Mouse (Mus musculus): ENCODE results near the gene Olfr1042. TPM values are rescaled to one million over a fixed set of nuclear protein-coding genes. Genes with fewer than 3 reads are reported as not detected.

Gene Olfr1042
- polyA plus RNA-seq, 1 experiment from 2014 or later = not detected

DNA sequence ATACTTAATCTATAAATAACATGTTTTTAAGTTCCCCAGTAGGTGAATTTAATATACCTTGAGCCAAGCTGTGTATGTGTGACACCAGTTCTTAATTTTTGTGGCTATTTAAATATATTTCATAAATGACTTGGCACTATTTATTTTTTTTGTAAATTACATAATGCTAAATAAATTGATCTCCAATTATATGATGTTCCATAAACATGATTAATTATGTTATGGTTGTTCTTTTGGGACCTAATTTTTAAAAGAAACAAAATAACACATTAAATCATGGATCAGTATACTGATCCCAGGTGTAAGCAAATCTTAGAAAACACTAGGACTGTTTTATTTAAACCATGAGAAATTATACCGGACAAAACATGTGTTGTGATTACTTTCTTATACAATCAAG is 25.8 kb downstream of the Olfr1042 start, which contains the start of gene Olfr1039:
Gene Olfr1039, minus strand, starts transcription at position 101 of the 400 bp plus-strand sequence.
- DNase-seq = no peak
- Histone ChIP-seq H3K36me3 (ENCODE audit: control insufficient read depth, insufficient read depth, low read length) (no peaks in the 10 kb centered on the region), H3K4me1 (ENCODE audit: control insufficient read depth, insufficient read depth, low read length) (no peaks in the 10 kb centered on the region), H3K9ac (replicated peaks; ENCODE audit: low read length) (no peak within 1 kb of the TSS), H3K27me3 (ENCODE audit: control insufficient read depth, insufficient read depth, low read length) (no peaks in the 10 kb centered on the region), H3K27ac (replicated peaks; ENCODE audit: low read depth, low read length) (no peak within 1 kb of the TSS), H3K9me3 (ENCODE audit: control insufficient read depth, low read length) (no peaks in the 10 kb centered on the region), H3K4me3 (replicated peaks; ENCODE audit: low read depth, low read length) (no peak within 1 kb of the TSS), H3K4me2 (ENCODE audit: low read length) (no peak within 1 kb of the TSS)
- ATAC-seq (ENCODE audit: low FRiP score, low TSS enrichment) = no peak
- 94% methylated on average over 1 of the region's 1 CpGs for WGBS

Other genes with a start within 250 kb of the Olfr1042 start
- gene Olfr1025-ps1, start 246.6 kb downstream of the Olfr1042 start, polyA plus RNA-seq (2014; fragmentation: Nextera tagmentation; extraction: Ambion mirVana) = not detected in 2 replicates
- not detected in 2 replicates for gene Olfr1026, start 240.3 kb downstream of the Olfr1042 start, polyA plus RNA-seq (2014; fragmentation: Nextera tagmentation; extraction: Ambion mirVana)
- not detected in 2 replicates for gene Olfr1028, start 211.4 kb downstream of the Olfr1042 start, polyA plus RNA-seq (2014; fragmentation: Nextera tagmentation; extraction: Ambion mirVana)
- not detected in 2 replicates for gene Olfr1029, start 187.9 kb downstream of the Olfr1042 start, polyA plus RNA-seq (2014; fragmentation: Nextera tagmentation; extraction: Ambion mirVana)
- gene Olfr1030, start 182.6 kb downstream of the Olfr1042 start, polyA plus RNA-seq (2014; fragmentation: Nextera tagmentation; extraction: Ambion mirVana) = not detected in 2 replicates
- gene Olfr1031, start 171.5 kb downstream of the Olfr1042 start, polyA plus RNA-seq (2014; fragmentation: Nextera tagmentation; extraction: Ambion mirVana) = not detected in 2 replicates
- gene Olfr1032, start 156.3 kb downstream of the Olfr1042 start, polyA plus RNA-seq (2014; fragmentation: Nextera tagmentation; extraction: Ambion mirVana) = not detected in 2 replicates
- gene Olfr1033, start 141.2 kb downstream of the Olfr1042 start, polyA plus RNA-seq (2014; fragmentation: Nextera tagmentation; extraction: Ambion mirVana) = 0.63 TPM in 1 of 2 replicates, not detected in the other
- not detected in 2 replicates for gene Olfr1034, start 116.0 kb downstream of the Olfr1042 start, polyA plus RNA-seq (2014; fragmentation: Nextera tagmentation; extraction: Ambion mirVana)
- gene Olfr1036, start 87.8 kb downstream of the Olfr1042 start, polyA plus RNA-seq (2014; fragmentation: Nextera tagmentation; extraction: Ambion mirVana) = not detected in 2 replicates
- gene Olfr1037, start 74.5 kb downstream of the Olfr1042 start, polyA plus RNA-seq (2014; fragmentation: Nextera tagmentation; extraction: Ambion mirVana) = not detected in 2 replicates
- not detected in 2 replicates for gene Olfr1039, start 25.9 kb downstream of the Olfr1042 start, polyA plus RNA-seq (2014; fragmentation: Nextera tagmentation; extraction: Ambion mirVana)
- gene Olfr1040, start 15.1 kb downstream of the Olfr1042 start, polyA plus RNA-seq (2014; fragmentation: Nextera tagmentation; extraction: Ambion mirVana) = not detected in 2 replicates
- not detected in 2 replicates for gene Olfr1043, start 5.7 kb upstream of the Olfr1042 start, polyA plus RNA-seq (2014; fragmentation: Nextera tagmentation; extraction: Ambion mirVana)
- gene Olfr1044, start 16.0 kb upstream of the Olfr1042 start, polyA plus RNA-seq (2014; fragmentation: Nextera tagmentation; extraction: Ambion mirVana) = not detected in 2 replicates
- gene Olfr52, start 23.8 kb upstream of the Olfr1042 start, polyA plus RNA-seq (2014; fragmentation: Nextera tagmentation; extraction: Ambion mirVana) = not detected in 2 replicates
- not detected in 2 replicates for gene Olfr1045, start 41.2 kb upstream of the Olfr1042 start, polyA plus RNA-seq (2014; fragmentation: Nextera tagmentation; extraction: Ambion mirVana)
- gene Olfr1046, start 57.5 kb upstream of the Olfr1042 start, polyA plus RNA-seq (2014; fragmentation: Nextera tagmentation; extraction: Ambion mirVana) = not detected in 2 replicates
- gene Olfr1047, start 69.6 kb upstream of the Olfr1042 start, polyA plus RNA-seq (2014; fragmentation: Nextera tagmentation; extraction: Ambion mirVana) = not detected in 2 replicates
- gene Olfr1048, start 78.5 kb upstream of the Olfr1042 start, polyA plus RNA-seq (2014; fragmentation: Nextera tagmentation; extraction: Ambion mirVana) = not detected in 2 replicates
- not detected in 2 replicates for gene Olfr1049, start 96.5 kb upstream of the Olfr1042 start, polyA plus RNA-seq (2014; fragmentation: Nextera tagmentation; extraction: Ambion mirVana)
- not detected in 2 replicates for gene Olfr1051, start 117.2 kb upstream of the Olfr1042 start, polyA plus RNA-seq (2014; fragmentation: Nextera tagmentation; extraction: Ambion mirVana)
- not detected in 2 replicates for gene Olfr1052, start 130.6 kb upstream of the Olfr1042 start, polyA plus RNA-seq (2014; fragmentation: Nextera tagmentation; extraction: Ambion mirVana)
- not detected in 2 replicates for gene Olfr1053, start 153.4 kb upstream of the Olfr1042 start, polyA plus RNA-seq (2014; fragmentation: Nextera tagmentation; extraction: Ambion mirVana)
- not detected in 2 replicates for gene Olfr1054, start 173.6 kb upstream of the Olfr1042 start, polyA plus RNA-seq (2014; fragmentation: Nextera tagmentation; extraction: Ambion mirVana)
- not detected in 2 replicates for gene Olfr1055, start 188.4 kb upstream of the Olfr1042 start, polyA plus RNA-seq (2014; fragmentation: Nextera tagmentation; extraction: Ambion mirVana)
- gene Olfr1056, start 200.6 kb upstream of the Olfr1042 start, polyA plus RNA-seq (2014; fragmentation: Nextera tagmentation; extraction: Ambion mirVana) = not detected in 2 replicates
- not detected in 2 replicates for gene Olfr1057, start 216.6 kb upstream of the Olfr1042 start, polyA plus RNA-seq (2014; fragmentation: Nextera tagmentation; extraction: Ambion mirVana)
- not detected in 2 replicates for gene Olfr1058, start 226.7 kb upstream of the Olfr1042 start, polyA plus RNA-seq (2014; fragmentation: Nextera tagmentation; extraction: Ambion mirVana)

All from midbrain, embryonic 14.5 days (tissue).